Mouse (Mus musculus): ENCODE data around the gene Pabpc1l.

GRCm38 (mm10) chr2:164009227-164009626, 16.0 kb upstream of the Pabpc1l start:
- TF ChIP-seq CTCF (IDR thresholded peaks at IDR 0.05; ENCODE audit: control insufficient read depth, insufficient read depth, insufficient replicate concordance, low read depth, low read length) (no peak), POLR2A (IDR thresholded peaks at IDR 0.05; ENCODE audit: control insufficient read depth, low read depth, low read length) (no peak)

Measured in testis, adult 2 months (tissue).